Mouse (Mus musculus): ENCODE data around the gene Vwa2. TPM values are rescaled to one million over a fixed set of nuclear protein-coding genes. Genes with fewer than 3 reads are reported as not detected.

The Vwa2 gene
- not detected in 2 replicates for total RNA-seq (2015; ENCODE audit: low replicate concordance)
- not detected in 2 replicates for total RNA-seq (2017; ENCODE audit: low replicate concordance)

DNA sequence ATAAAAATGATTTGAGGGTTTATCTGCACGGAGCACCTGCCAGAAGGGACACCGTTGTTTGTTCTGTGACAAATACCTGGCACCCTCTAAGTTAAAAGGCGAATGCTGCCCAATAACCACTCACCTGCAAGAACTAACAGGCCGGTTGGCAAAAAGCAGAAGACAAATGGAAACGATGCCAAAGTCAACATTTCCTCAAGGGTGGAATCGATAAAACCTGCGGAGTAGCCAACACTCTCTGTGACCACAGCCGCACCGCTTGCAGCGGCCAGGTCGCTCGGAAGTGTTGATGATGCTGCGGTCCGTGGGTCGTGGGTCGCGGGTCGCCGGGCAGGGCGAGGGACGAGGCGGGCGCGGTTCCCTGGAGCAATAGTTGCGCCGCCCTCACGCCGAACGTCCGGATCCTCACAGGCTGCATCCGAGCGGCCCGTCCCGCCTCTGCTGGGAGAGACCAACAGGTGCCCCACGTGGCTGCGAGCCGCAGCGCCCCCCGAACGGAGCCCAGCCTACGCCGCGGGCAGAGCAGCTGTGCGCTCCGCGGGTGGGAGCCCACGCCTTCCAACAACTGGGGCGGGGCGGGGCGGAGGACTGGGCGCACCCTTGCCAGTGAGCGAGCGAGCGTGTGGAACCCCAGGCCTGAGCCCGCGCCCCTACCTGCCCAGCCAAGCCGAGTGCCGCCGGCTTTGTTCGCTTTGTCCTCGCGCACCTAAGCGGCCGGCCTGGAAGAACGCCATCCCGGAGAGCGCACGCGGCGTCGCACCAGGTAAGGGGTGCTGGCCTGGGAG, at the start of gene Vwa2:
TSS of gene Vwa2 (plus strand) at position 434 of the 785 bp plus-strand sequence.
- no peak for ATAC-seq (replicated peaks; ENCODE audit: low FRiP score, poor library complexity, severe bottlenecking)

DNA sequence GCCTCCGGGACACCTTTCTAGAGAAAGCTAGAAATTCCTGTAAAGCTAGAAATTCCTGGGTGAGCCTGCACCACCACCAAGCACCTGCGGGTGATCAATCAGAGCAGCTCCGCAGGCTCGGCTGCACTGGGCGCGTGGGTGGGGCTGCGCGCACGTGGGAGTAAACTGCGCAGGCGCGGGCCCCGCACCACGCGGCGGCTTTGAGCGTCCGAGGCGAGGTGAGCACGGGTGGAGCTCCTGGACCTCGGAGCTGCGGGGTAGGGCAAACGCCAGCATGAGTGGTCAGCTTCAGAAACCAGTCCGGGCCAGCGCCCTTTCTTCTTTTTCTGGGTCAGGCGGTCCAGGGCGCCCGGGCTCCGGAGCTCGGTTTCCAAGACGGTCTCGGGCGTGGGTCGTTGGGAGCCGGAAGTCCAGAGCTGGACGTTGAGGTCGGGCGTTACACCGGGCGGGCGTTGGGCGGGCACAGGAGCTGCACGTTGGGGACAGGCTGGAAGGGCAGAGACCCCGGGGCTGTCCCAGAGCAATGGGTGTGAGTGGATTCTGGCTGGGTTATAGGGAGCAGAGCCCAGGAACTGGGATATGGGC, 47.9 kb upstream of the Vwa2 start, which contains the start of gene Tdrd1:
TSS of gene Tdrd1 (plus strand) at position 163 of the 585 bp plus-strand sequence.
- no peak for ATAC-seq (replicated peaks; ENCODE audit: low FRiP score, poor library complexity, severe bottlenecking)

DNA sequence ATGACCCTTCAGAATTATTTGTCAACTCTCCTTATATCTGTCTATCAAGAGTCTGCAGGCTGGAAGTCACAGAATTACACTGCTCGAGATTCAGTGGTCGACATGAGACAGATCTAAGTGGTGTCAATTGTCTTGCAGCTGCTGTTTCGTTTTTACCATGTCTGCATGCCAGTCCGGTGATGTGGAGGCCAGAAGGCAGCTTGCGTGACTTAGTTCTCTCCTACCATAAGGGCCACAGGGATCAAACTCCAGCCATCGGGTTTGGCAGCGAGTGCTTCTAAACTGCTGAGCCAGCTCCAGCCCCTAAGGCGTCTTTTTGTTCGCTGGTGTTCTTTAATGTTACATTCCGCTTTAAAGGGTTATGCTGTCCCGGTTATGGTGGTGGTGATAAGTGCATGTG, 45.7 kb upstream of the Vwa2 start:
- ATAC-seq (replicated peaks; ENCODE audit: low FRiP score, poor library complexity, severe bottlenecking), result no peak

DNA sequence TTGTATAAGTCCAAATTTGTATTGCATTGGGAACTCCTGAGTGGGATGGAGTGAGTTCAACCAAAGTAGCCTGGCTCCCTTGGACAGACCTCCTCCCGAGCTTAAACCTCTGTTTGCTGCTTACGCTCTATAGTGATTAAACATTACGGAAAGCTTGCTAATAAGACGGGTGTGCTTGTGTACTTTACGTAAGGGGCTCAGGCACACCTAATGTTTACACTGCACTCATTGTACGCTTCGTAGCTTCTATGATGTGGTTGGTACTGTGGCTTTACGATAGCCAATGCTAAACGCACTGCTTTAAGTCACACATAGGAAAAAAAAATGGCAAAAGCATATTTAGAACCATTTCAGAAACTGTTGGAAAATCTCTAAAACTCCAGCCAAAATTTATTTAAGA, 44.8 kb upstream of the Vwa2 start:
- ATAC-seq (replicated peaks; ENCODE audit: low FRiP score, poor library complexity, severe bottlenecking), result no peak

DNA sequence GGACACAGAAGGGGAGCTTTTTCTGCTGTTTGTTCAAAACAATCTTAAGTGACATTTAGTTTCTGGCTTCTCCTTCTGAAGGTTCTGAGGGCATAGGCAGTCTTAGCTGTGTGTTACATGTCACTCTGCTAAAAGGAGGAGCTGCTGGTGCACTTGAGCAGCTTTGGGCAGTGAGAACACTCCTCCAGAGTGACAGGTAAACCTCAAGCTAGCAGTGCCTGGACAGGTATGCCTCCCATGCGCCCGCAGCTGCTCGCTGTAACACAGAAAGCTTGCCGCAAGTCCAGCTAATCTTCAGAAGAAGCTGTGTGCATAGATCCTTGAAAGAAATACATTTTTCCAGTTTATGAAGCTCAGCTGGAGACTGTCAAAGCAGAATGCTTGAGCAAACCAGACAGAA, 43.9 kb upstream of the Vwa2 start:
- ATAC-seq (replicated peaks; ENCODE audit: low FRiP score, poor library complexity, severe bottlenecking), result no peak

DNA sequence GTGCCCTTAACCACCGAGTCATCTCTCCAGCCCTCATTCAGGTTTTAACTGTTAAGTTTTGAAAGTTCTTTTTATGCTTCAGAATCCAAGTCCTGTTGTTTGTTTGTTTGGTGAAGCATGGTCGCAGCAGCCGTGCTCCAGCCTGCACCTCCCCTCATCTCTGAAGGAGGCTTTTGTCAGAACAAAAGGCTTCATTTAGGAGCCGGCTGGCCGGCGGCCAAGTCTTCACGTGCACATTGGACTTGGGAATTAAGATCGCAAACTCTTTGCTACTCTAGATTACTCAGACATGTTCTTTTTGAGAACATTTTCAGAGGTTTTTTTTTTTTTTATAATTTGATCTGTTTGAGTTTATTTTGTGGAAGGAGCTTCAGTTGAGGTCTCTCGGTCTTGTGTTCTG, 38.7 kb upstream of the Vwa2 start:
- no peak for ATAC-seq (replicated peaks; ENCODE audit: low FRiP score, poor library complexity, severe bottlenecking)

DNA sequence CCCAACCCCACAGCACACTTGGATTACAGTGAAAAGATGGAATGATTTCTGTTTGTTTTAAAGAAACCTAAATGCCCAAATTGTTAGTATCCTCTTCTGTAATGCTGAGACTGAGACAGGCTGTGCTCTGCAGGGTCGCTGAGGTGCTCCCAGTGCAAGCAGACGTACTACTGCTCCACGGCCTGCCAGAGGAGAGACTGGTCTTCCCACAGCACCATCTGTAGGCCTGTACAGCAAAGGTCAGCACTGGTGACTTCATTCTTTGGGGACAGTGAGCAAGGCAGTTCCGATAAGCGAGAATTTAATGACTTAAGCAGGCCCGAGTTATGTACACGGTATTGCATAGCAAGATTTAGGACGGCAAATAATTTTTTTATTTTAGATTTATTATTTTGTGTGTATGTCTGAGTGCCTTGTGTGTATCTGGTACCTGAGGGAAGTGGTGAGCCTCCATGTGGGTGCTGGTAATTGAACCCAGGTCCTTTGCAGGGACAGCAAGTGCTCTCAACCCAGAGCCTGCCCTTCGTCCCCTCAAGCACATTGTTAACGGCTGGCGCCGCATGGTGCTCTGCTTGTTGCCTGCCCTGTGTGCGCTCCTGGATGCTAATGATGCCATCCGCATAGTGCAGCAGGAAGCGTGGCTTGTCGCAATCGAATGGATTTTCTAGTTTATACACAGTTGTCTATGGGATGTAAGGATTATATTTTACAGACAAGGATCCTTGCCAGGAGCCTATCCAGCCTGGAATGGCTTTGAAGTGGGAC, 34.9 kb upstream of the Vwa2 start:
- no peak for ATAC-seq (replicated peaks; ENCODE audit: low FRiP score, poor library complexity, severe bottlenecking)

DNA sequence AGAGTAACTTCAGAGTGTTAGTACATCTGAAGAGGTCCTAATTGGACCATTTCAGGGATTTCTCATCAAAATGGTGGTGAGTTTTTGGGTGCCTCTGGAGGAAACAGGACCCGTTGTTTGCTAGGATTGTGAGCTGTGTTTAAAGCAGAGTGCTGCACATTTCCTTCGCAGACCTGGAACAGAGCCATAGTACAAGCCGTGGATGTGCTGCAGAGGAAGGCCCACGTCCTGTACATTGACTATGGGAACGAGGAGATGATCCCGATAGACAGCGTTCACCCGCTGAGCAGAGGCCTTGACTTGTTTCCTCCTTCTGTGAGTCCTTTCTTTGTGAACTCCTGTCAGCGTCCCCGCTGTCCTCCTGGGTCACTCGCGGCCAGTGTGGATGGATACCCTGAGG, 31.1 kb upstream of the Vwa2 start:
- no peak for ATAC-seq (replicated peaks; ENCODE audit: low FRiP score, poor library complexity, severe bottlenecking)

DNA sequence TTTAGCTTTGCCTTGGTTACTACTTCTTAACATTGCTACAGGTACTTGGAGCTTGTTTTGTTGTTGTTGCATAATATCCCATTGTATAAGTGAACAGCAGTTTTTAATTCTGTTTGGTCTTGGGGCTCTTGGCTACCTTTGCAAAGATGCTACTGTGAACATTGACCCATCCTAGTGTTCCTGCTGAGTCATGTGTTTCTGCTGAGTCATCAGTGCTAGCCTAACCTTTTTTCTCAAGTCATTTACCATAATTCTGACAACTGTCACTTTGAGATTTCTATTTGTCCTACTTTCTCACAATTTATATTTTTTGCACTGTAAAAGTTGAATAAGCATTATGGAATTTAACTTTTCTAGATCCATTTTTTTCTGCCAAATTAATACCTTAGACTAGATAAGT, 21.5 kb upstream of the Vwa2 start:
- no peak for ATAC-seq (replicated peaks; ENCODE audit: low FRiP score, poor library complexity, severe bottlenecking)

DNA sequence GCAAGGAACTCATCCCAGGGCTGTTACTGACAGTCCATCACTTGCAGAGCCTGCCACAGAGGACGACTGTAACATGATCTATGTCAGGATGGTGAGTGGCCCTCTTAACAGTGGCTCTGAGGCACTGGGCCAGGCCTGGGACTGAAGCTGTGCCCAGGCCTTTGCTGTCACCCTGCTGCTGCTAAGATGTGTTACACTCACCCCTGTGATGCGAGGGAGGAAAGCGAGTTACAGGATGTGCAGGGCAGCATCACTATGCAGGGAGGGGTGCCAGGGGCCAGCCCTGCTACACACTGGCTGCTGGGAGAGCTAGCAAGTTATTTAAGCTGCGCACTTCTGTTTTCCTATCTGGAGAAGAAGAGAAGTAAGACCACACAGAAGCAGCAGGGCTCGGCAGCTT, 17.6 kb upstream of the Vwa2 start:
- ATAC-seq (replicated peaks; ENCODE audit: low FRiP score, poor library complexity, severe bottlenecking), result no peak

DNA sequence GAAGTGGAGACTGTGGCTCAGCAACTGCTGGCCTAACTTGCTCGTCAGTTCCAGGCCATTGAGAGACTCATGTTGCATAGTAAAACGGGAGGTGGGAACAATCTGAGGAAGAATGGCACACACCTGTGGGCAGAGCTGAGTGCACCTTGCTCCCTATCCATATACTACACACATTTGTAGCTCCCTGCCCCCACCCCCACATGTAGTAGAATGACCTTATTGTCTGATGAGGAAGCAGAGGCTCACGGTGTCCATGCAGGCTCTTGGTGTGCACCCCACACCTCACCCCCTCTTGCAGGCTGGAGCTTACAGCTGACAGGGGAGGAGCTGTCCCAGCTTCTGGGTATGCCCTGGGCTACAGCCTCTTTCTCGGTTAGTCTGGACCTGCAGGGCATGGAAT, 6.3 kb upstream of the Vwa2 start:
- ATAC-seq (replicated peaks; ENCODE audit: low FRiP score, poor library complexity, severe bottlenecking), result no peak

DNA sequence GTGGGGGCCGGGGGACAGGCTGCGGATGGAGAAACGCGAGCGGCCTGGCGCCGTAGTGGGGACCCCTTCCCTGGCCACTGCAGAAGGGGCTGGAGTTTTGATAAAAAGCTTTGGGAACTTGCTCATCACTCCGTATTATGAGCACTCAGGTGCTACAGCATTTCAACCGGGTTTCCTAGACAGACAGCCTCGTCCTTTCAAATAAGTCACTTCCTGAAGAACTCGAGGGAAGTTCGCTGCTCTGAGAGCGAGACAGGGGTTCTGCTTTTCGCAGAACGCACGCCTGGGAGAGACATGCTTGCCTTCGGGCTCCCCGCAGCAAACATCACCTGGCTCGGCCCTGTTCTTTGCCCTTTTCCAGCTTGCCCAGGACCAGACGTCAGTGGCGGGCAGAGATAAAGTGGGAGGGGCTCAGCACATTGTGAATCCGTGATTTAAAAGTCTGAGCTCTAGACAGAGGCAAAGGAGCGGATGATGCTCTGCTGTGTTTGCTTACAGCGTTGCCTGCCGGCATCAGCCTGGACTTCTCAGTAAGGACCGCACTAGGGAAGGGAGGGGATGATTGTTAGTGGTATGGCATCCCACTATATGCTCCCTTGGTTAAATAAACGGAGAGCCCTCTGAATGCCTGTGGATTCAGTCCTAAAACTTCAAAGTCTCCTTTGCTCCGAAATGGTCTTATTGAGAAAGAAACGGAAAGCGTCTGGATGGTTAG, 709 bp downstream of the Vwa2 start:
- no peak for ATAC-seq (replicated peaks; ENCODE audit: low FRiP score, poor library complexity, severe bottlenecking)

DNA sequence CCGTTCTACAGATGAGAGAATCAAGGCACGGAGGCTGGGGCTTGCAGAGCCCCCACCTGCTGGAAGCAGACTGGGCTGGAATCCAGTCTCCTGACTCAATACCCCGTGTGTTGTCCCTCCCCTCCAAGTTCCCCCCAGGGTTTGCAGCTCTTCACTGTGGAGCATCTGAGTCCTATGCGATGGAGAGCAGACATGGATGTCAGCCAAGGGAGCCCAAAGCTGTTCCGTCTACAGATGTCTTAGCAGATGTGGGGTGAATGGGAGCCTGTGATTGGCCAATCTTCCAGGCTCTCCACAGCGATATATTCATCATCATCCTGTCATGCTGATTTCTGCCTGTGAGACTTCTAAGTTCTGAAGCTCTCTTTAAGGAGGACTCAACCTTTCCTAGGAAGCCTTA, 3.3 kb downstream of the Vwa2 start:
- ATAC-seq (replicated peaks; ENCODE audit: low FRiP score, poor library complexity, severe bottlenecking), result no peak

DNA sequence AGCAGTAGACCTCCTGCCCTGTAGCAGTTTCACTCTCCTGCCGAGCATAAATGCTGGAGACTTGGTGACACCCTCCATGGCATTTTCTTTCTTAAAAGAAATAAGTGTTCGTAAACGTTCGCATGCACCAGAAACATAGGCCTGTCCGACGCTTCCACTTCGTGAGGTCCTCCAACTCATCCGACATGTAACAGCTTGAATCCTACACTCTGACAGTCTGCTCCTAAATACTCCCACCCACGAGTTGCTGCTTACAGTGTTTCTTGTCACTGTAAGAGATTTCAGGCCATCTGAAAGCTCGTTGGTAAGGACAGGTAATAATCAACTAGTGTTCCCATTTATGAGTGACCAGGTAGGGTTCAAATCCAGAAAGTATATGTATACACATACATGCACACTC, 13.8 kb downstream of the Vwa2 start:
- ATAC-seq (replicated peaks; ENCODE audit: low FRiP score, poor library complexity, severe bottlenecking), result no peak

DNA sequence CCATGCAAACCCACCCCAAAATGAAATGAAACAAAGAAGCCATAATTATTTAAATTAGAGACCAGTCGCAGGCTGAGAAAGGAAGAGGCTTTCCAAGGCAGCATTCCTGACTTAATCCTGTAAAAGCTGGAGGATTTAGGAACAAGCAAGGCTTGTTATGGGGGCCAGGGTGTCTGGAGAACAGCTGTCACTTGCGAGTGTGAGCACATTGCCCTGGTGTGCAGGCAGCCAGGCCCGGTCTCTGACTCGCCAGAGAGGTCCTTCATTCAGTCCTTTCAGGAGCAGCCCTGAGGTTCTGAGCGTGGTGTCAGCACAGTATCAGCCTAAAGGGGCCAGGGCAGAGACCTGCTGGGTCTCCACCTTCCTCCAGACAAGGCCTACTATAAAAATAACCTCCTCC, 14.6 kb downstream of the Vwa2 start:
- no peak for ATAC-seq (replicated peaks; ENCODE audit: low FRiP score, poor library complexity, severe bottlenecking)

DNA sequence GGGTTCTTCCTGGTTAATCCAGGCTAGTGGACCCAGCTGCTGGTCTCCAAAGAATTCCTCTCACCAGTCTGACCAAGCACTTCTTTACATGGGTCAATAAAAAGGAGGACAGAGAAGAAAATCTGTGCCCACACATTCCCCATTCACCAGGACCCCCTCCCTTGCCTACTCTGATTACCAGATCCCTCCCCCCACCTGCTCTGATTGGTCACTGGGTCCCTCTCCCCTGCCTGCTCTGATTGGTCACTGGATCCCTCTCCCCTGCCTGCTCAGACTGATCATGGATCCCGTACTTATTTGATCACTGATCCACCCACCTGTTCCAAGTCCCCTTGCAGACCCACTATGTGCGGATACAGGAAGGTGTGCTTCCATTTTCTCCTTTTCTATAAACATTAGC, 17.4 kb downstream of the Vwa2 start:
- no peak for ATAC-seq (replicated peaks; ENCODE audit: low FRiP score, poor library complexity, severe bottlenecking)

DNA sequence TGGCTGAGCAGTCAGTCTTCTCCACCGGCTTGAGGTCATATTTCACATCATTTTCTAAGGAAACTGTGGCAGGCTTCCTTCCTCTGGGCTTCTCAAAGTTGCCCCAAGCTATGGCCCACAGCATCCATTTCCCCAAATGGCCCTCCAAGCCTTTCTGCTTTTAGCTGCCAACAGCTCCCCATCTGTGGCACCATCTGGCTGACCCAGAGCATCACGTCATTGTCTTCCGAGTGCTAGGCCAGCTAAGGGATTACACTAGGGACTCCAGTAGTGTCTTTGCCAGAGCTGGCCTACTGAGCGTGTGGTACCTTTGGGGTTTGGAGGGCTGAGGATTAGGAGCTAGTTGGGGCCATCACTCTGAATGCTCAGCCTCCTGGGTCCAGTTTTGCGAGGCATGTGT, 18.5 kb downstream of the Vwa2 start:
- ATAC-seq (replicated peaks; ENCODE audit: low FRiP score, poor library complexity, severe bottlenecking), result no peak

DNA sequence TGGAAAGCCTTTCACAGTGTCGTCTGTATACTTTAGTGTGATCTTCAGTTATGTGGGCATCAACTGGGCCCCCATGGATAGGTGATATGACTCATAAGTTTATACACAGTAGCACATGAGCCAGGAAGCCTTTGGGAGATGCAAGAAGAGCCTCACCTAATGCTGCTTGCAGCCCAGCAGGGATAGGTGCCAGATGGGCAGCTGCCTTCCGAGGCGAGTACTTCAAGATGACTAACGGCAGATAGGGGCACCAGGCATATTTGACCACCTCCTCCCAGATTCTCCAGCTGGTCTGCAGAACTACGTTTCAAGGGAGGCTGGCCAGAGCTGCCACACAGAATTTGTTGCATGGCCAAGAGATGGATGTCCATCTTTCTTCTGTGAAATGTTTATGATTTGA, 19.3 kb downstream of the Vwa2 start:
- ATAC-seq (replicated peaks; ENCODE audit: low FRiP score, poor library complexity, severe bottlenecking), result no peak; the same call in 1 of the 2 replicates

DNA sequence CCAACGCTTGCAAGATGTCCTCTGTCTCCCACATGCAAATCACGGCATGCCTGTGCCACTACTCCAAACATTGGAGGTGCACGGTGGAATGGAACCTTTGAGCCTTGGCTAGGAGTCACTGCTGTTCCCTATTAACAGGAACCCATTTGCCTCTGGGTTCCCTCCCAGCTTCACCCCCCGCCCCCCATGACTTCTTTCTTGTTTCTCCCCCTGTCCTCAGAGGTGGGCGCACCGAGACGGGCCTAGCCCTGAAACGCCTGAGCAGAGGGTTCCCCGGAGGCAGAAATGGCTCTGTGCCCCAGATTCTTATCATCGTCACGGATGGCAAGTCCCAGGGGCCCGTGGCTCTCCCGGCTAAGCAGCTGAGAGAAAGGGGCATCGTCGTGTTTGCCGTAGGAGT, 23.6 kb downstream of the Vwa2 start:
- ATAC-seq (replicated peaks; ENCODE audit: low FRiP score, poor library complexity, severe bottlenecking), result no peak

DNA sequence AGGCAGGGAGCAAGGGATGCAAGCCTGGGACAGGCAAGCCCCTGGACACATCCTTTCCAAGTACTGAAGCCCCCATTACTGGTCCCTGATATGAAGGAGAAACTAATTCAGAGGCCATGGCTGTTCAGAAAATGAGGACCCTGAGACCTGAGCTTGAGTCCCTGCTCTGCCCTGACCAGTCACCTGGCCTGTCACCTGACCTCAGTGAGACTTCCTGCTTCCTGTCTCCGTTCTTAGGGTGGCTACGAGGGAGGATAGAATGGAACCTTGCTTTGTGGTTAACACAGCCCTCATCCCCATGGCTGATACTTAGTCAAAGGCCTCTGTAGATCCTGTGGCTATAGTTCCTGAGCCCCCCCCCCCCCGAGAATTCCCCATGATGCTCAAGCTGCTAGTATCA, 30.0 kb downstream of the Vwa2 start:
- no peak for ATAC-seq (replicated peaks; ENCODE audit: low FRiP score, poor library complexity, severe bottlenecking)

Data from erythroblast, adult 5-6 weeks (primary cell).